Mouse (Mus musculus): ENCODE measurements around the gene Nell2. TPM values are rescaled to one million over a fixed set of nuclear protein-coding genes. Genes with fewer than 3 reads are reported as not detected.

The Nell2 gene
- total and polyA plus RNA-seq, 2 experiments from 2014 or later = 0.11 TPM; not detected in 1

- no peak for DNase-seq (ENCODE audit: low spot score)
- Histone ChIP-seq H3K4me2 (ENCODE audit: low read depth, low read length) (no peak overlapping the region), H3K9ac (replicated peaks; ENCODE audit: low read depth, low read length) (no peak overlapping the region), H3K4me1 (ENCODE audit: control insufficient read depth, insufficient read depth) (no peaks in the 10 kb centered on the region), H3K9me3 (replicated peaks; ENCODE audit: control insufficient read depth, low read length) (no peaks in the 10 kb centered on the region), H3K4me3 (ENCODE audit: low read depth, low read length) (no peak overlapping the region), H3K27ac (ENCODE audit: low read depth) (no peak overlapping the region), H3K27me3 (ENCODE audit: control insufficient read depth, insufficient read depth, low read length) (no peaks in the 10 kb centered on the region), H3K36me3 (replicated peaks; ENCODE audit: control insufficient read depth, insufficient read depth, low read length) (no peaks in the 10 kb centered on the region)
- 63% methylated on average over 16 of the region's 16 CpGs for WGBS
- TF ChIP-seq CTCF (IDR thresholded peaks at IDR 0.05; ENCODE audit: low read depth) = no peak
- no peak for TF ChIP-seq EP300 (IDR thresholded peaks at IDR 0.05; ENCODE audit: low read depth)
- no peak for ATAC-seq (ENCODE audit: insufficient read depth, low read depth)
Observed at GRCm38 (mm10) chr15:95314121-95314807, 214.1 kb downstream of the Nell2 start.

GRCm38 (mm10) chr15:95313286-95313685, 215.1 kb downstream of the Nell2 start:
- 52% methylated on average over 5 of the region's 5 CpGs for WGBS
- H3K27ac ChIP-seq (ENCODE audit: low read depth) = no peak overlapping the region

GRCm38 (mm10) chr15:95304102-95304501, 224.3 kb downstream of the Nell2 start:
- no peaks in the 10 kb centered on the region for H3K9me3 ChIP-seq (replicated peaks; ENCODE audit: control insufficient read depth, low read length)
- no peaks in the 10 kb centered on the region for H3K27me3 ChIP-seq (ENCODE audit: control insufficient read depth, insufficient read depth, low read length)
- WGBS = 75% methylated on average over 8 of the region's 8 CpGs
- TF ChIP-seq CTCF (IDR thresholded peaks at IDR 0.05; ENCODE audit: low read depth) (no peak), EP300 (IDR thresholded peaks at IDR 0.05; ENCODE audit: low read depth) (no peak)
- no peak overlapping the region for H3K4me2 ChIP-seq (ENCODE audit: low read depth, low read length)
- no peaks in the 10 kb centered on the region for H3K36me3 ChIP-seq (replicated peaks; ENCODE audit: control insufficient read depth, insufficient read depth, low read length)
- no peak overlapping the region for H3K27ac ChIP-seq (ENCODE audit: low read depth)
- no peaks in the 10 kb centered on the region for H3K4me1 ChIP-seq (ENCODE audit: control insufficient read depth, insufficient read depth)
- H3K4me3 ChIP-seq (ENCODE audit: low read depth, low read length) = no peak overlapping the region
- H3K9ac ChIP-seq (replicated peaks; ENCODE audit: low read depth, low read length) = no peak overlapping the region
- DNase-seq (ENCODE audit: low spot score) = no peak
- ATAC-seq (ENCODE audit: insufficient read depth, low read depth) = no peak

More at GRCm38 (mm10) chr15:95313286-95313685, 215.1 kb downstream of the Nell2 start:
- H3K4me1 ChIP-seq (ENCODE audit: control insufficient read depth, insufficient read depth) = no peaks in the 10 kb centered on the region
- no peak for ATAC-seq (ENCODE audit: insufficient read depth, low read depth)
- H3K36me3 ChIP-seq (replicated peaks; ENCODE audit: control insufficient read depth, insufficient read depth, low read length) = no peaks in the 10 kb centered on the region
- no peak for DNase-seq (ENCODE audit: low spot score)
- no peak for TF ChIP-seq CTCF (IDR thresholded peaks at IDR 0.05; ENCODE audit: low read depth)
- TF ChIP-seq EP300 (IDR thresholded peaks at IDR 0.05; ENCODE audit: low read depth) = no peak
- H3K4me2 ChIP-seq (ENCODE audit: low read depth, low read length) = no peak overlapping the region
- no peaks in the 10 kb centered on the region for H3K27me3 ChIP-seq (ENCODE audit: control insufficient read depth, insufficient read depth, low read length)
- no peak overlapping the region for H3K9ac ChIP-seq (replicated peaks; ENCODE audit: low read depth, low read length)
- H3K4me3 ChIP-seq (ENCODE audit: low read depth, low read length) = no peak overlapping the region
- no peaks in the 10 kb centered on the region for H3K9me3 ChIP-seq (replicated peaks; ENCODE audit: control insufficient read depth, low read length)

- Histone ChIP-seq H3K4me3 (ENCODE audit: low read depth, low read length) (no peak overlapping the region), H3K27ac (ENCODE audit: low read depth) (no peak overlapping the region), H3K27me3 (ENCODE audit: control insufficient read depth, insufficient read depth, low read length) (no peaks in the 10 kb centered on the region), H3K9me3 (replicated peaks; ENCODE audit: control insufficient read depth, low read length) (no peaks in the 10 kb centered on the region), H3K4me2 (ENCODE audit: low read depth, low read length) (no peak overlapping the region), H3K36me3 (replicated peaks; ENCODE audit: control insufficient read depth, insufficient read depth, low read length) (no peaks in the 10 kb centered on the region), H3K9ac (replicated peaks; ENCODE audit: low read depth, low read length) (no peak overlapping the region), H3K4me1 (ENCODE audit: control insufficient read depth, insufficient read depth) (no peaks in the 10 kb centered on the region)
- 82% methylated on average over 10 of the region's 10 CpGs for WGBS
- no peak for DNase-seq (ENCODE audit: low spot score)
- TF ChIP-seq CTCF (IDR thresholded peaks at IDR 0.05; ENCODE audit: low read depth) (no peak), EP300 (IDR thresholded peaks at IDR 0.05; ENCODE audit: low read depth) (no peak)
- ATAC-seq (ENCODE audit: insufficient read depth, low read depth) = no peak
Observed at GRCm38 (mm10) chr15:95296561-95296960, 231.8 kb downstream of the Nell2 start.

GRCm38 (mm10) chr15:95289047-95289446, 239.3 kb downstream of the Nell2 start:
- no peak overlapping the region for H3K9ac ChIP-seq (replicated peaks; ENCODE audit: low read depth, low read length)
- TF ChIP-seq EP300 (IDR thresholded peaks at IDR 0.05; ENCODE audit: low read depth) = no peak
- TF ChIP-seq CTCF (IDR thresholded peaks at IDR 0.05; ENCODE audit: low read depth) = no peak
- DNase-seq (ENCODE audit: low spot score) = no peak
- no peaks in the 10 kb centered on the region for H3K36me3 ChIP-seq (replicated peaks; ENCODE audit: control insufficient read depth, insufficient read depth, low read length)
- ATAC-seq (ENCODE audit: insufficient read depth, low read depth) = no peak
- H3K4me1 ChIP-seq (ENCODE audit: control insufficient read depth, insufficient read depth) = no peaks in the 10 kb centered on the region
- no peaks in the 10 kb centered on the region for H3K27me3 ChIP-seq (ENCODE audit: control insufficient read depth, insufficient read depth, low read length)
- 67% methylated on average over 10 of the region's 10 CpGs for WGBS
- H3K9me3 ChIP-seq (replicated peaks; ENCODE audit: control insufficient read depth, low read length) = no peaks in the 10 kb centered on the region
- H3K4me3 ChIP-seq (ENCODE audit: low read depth, low read length) = no peak overlapping the region
- H3K4me2 ChIP-seq (ENCODE audit: low read depth, low read length) = no peak overlapping the region
- no peak overlapping the region for H3K27ac ChIP-seq (ENCODE audit: low read depth)

- no peaks in the 10 kb centered on the region for H3K27me3 ChIP-seq (ENCODE audit: control insufficient read depth, insufficient read depth, low read length)
- no peaks in the 10 kb centered on the region for H3K36me3 ChIP-seq (replicated peaks; ENCODE audit: control insufficient read depth, insufficient read depth, low read length)
- no peak overlapping the region for H3K9ac ChIP-seq (replicated peaks; ENCODE audit: low read depth, low read length)
- H3K9me3 ChIP-seq (replicated peaks; ENCODE audit: control insufficient read depth, low read length) = no peaks in the 10 kb centered on the region
- H3K27ac ChIP-seq (ENCODE audit: low read depth) = no peak overlapping the region
- H3K4me3 ChIP-seq (ENCODE audit: low read depth, low read length) = no peak overlapping the region
- no peak overlapping the region for H3K4me2 ChIP-seq (ENCODE audit: low read depth, low read length)
- TF ChIP-seq CTCF (IDR thresholded peaks at IDR 0.05; ENCODE audit: low read depth) (no peak), EP300 (IDR thresholded peaks at IDR 0.05; ENCODE audit: low read depth) (no peak)
- WGBS = 71% methylated on average over 6 of the region's 6 CpGs
- DNase-seq (ENCODE audit: low spot score) = no peak
- H3K4me1 ChIP-seq (ENCODE audit: control insufficient read depth, insufficient read depth) = no peaks in the 10 kb centered on the region
- ATAC-seq (ENCODE audit: insufficient read depth, low read depth) = no peak
Observed at GRCm38 (mm10) chr15:95285199-95285598, 243.2 kb downstream of the Nell2 start.

All from heart, postnatal 0 days (tissue).